In genomic region chr3:152587007-152587406, GRCm38 (mm10) we compare ENCODE assay signal across 14 mouse cellular contexts.
"Had no signal": no experiment of that assay in that cellular context is flagged by ENCODE, and none has a peak within 500 bp of the region (broad histone marks: within the 10 kb centered on the region; RNA-seq: fewer than 3 reads in every experiment).

No protein-coding gene starts in this region.

- H3K27me3 ChIP-seq: limb, embryonic 12.5 days; midbrain, embryonic 13.5 days; stomach, embryonic 15.5 days had no signal

- H3K9ac ChIP-seq: limb, embryonic 12.5 days; liver, embryonic 14.5 days; midbrain, embryonic 13.5 days; stomach, embryonic 15.5 days had no signal

- DNase-seq: layer of hippocampus, adult 9-11 months; layer of hippocampus, postnatal 36 days; liver; lung, adult 2 months; lung, postnatal 36 days; right cerebral cortex, postnatal 14 days; thymus, adult 2 months; thymus, postnatal 25 days had no signal

- ATAC-seq: lung, postnatal 0 days; midbrain, embryonic 13.5 days had no signal

- H3K4me3 ChIP-seq: limb, embryonic 12.5 days; midbrain, embryonic 13.5 days; stomach, embryonic 15.5 days had no signal

- H3K4me1 ChIP-seq: limb, embryonic 12.5 days; midbrain, embryonic 13.5 days; stomach, embryonic 15.5 days had no signal

- H3K27ac ChIP-seq: kidney, postnatal 0 days; limb, embryonic 12.5 days; liver, embryonic 14.5 days; midbrain, embryonic 13.5 days; stomach, embryonic 15.5 days had no signal

- H3K4me2 ChIP-seq: limb, embryonic 12.5 days; midbrain, embryonic 13.5 days; stomach, embryonic 15.5 days had no signal

- H3K36me3 ChIP-seq: limb, embryonic 12.5 days; midbrain, embryonic 13.5 days; stomach, embryonic 15.5 days had no signal

- H3K9me3 ChIP-seq: limb, embryonic 12.5 days; midbrain, embryonic 13.5 days; stomach, embryonic 15.5 days had no signal
